Mouse (Mus musculus): Measurements from ENCODE around the gene Tshz2. TPM values are rescaled to one million over a fixed set of nuclear protein-coding genes. Genes with fewer than 3 reads are reported as not detected.
A peak's percentile ranks its signal among the peaks of the same experiment; 100 is the strongest.

Tshz2 gene
- polyA plus RNA-seq, 1 experiment from 2014 or later = 2.7 TPM

GRCm38 (mm10) chr2:169752126-169752525 lies 119.3 kb downstream of the Tshz2 start:
- 0 out of 2 replicates have a peak, but pooled peaks cover 7% of the 10 kb centered on the region for H3K9me3 ChIP-seq
- DNase-seq (ENCODE audit: low spot score) = no peak
- 90% methylated on average over 9 of the region's 9 CpGs for WGBS
- no peaks in the 10 kb centered on the region for H3K27me3 ChIP-seq (replicated peaks; ENCODE audit: low read depth, poor library complexity, severe bottlenecking)
- H3K4me3 ChIP-seq = no peak overlapping the region
- no peak overlapping the region for H3K27ac ChIP-seq (replicated peaks)
- H3K36me3 ChIP-seq (replicated peaks) = no peaks in the 10 kb centered on the region
- peaks cover 34% of the 10 kb centered on the region for H3K4me1 ChIP-seq

DNA sequence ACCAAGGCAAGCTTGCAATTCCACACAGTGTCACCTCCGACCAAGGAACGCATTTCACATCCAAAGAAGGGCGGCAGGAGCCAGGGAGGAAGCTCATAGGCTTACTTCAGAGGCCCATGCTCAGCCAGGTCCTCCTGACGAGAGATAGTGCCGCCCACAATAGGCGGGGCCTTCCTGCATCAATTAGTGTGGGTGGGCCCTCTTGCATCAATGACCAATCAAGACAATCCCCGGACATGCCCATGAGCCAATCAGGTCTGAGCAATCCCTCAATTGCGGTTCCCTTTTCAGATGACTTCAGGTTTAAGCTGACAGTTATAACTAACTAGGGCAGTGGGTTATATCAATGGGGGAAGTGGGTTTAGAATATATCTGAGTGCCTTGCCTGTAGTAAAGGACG lies 120.6 kb downstream of the Tshz2 start:
- Histone ChIP-seq H3K27me3 (replicated peaks; ENCODE audit: low read depth, poor library complexity, severe bottlenecking) (no peaks in the 10 kb centered on the region), H3K27ac (replicated peaks) (no peak overlapping the region), H3K36me3 (replicated peaks) (no peaks in the 10 kb centered on the region), H3K9me3 (no peaks in the 10 kb centered on the region), H3K4me3 (no peak overlapping the region), H3K4me1 (peaks cover 34% of the 10 kb centered on the region)
- DNase-seq (ENCODE audit: low spot score) = no peak
- 82% methylated on average over 9 of the region's 9 CpGs for WGBS

GRCm38 (mm10) chr2:169755091-169755490 lies 122.3 kb downstream of the Tshz2 start:
- H3K27me3 ChIP-seq (replicated peaks; ENCODE audit: low read depth, poor library complexity, severe bottlenecking) = no peaks in the 10 kb centered on the region
- H3K27ac ChIP-seq (replicated peaks) = no peak overlapping the region
- 69% methylated on average over 7 of the region's 7 CpGs for WGBS
- H3K4me1 ChIP-seq = peaks cover 32% of the 10 kb centered on the region
- DNase-seq (ENCODE audit: low spot score) = no peak
- H3K36me3 ChIP-seq (replicated peaks) = no peaks in the 10 kb centered on the region
- no peak overlapping the region for H3K4me3 ChIP-seq
- no peaks in the 10 kb centered on the region for H3K9me3 ChIP-seq

- H3K4me3 ChIP-seq = no peak overlapping the region
- DNase-seq (ENCODE audit: low spot score) = no peak
- H3K4me1 ChIP-seq = peaks cover 17% of the 10 kb centered on the region
- H3K36me3 ChIP-seq (replicated peaks) = no peaks in the 10 kb centered on the region
- no peaks in the 10 kb centered on the region for H3K9me3 ChIP-seq
- 0 out of 2 replicates have a peak overlapping the region, but pooled peaks have one; percentile 30 for H3K27ac ChIP-seq (replicated peaks)
- WGBS = 82% methylated on average over 6 of the region's 6 CpGs
- H3K27me3 ChIP-seq (replicated peaks; ENCODE audit: low read depth, poor library complexity, severe bottlenecking) = no peaks in the 10 kb centered on the region
These were observed 125.3 kb downstream of the Tshz2 start for GRCm38 (mm10) chr2:169758120-169758519.

DNA sequence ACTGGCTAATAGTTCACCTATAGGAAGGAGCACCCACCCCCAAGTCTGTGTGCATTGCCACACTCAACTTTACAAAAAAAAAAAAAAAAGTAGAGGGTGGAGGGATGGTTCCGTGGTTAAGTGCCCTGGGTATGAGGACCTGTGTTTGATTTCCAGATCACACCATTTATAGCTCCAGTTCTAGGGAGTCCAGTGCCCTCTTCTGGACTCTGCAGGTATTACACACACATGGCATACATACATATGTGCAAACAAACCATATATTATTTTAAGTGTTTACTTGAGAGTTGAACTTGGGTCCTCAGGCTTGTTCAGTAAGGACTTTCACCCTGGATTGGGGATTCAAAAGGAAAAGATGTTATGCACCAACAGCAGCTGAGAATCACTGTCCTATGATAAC lies 127.3 kb downstream of the Tshz2 start:
- H3K4me1 ChIP-seq = peaks cover 14% of the 10 kb centered on the region
- H3K27ac ChIP-seq (replicated peaks) = no peak overlapping the region
- H3K27me3 ChIP-seq (replicated peaks; ENCODE audit: low read depth, poor library complexity, severe bottlenecking) = no peaks in the 10 kb centered on the region
- 94% methylated on average over 1 of the region's 1 CpGs for whole genome bisulfite sequencing
- no peak overlapping the region for H3K4me3 ChIP-seq
- no peaks in the 10 kb centered on the region for H3K36me3 ChIP-seq (replicated peaks)
- no peaks in the 10 kb centered on the region for H3K9me3 ChIP-seq
- no peak for DNase-seq (ENCODE audit: low spot score)

- H3K9me3 ChIP-seq = no peaks in the 10 kb centered on the region
These were observed 128.9 kb downstream of the Tshz2 start for GRCm38 (mm10) chr2:169761726-169762125.

GRCm38 (mm10) chr2:169762301-169762700 lies 129.5 kb downstream of the Tshz2 start:
- peaks cover 11% of the 10 kb centered on the region; the same call in 1 of the 2 replicates for H3K4me1 ChIP-seq
- 82% methylated on average over 8 of the region's 8 CpGs for WGBS
- DNase-seq (ENCODE audit: low spot score) = no peak
- no peak overlapping the region for H3K4me3 ChIP-seq
- H3K36me3 ChIP-seq (replicated peaks) = no peaks in the 10 kb centered on the region
- H3K9me3 ChIP-seq = no peaks in the 10 kb centered on the region
- H3K27ac ChIP-seq (replicated peaks) = no peak overlapping the region
- H3K27me3 ChIP-seq (replicated peaks; ENCODE audit: low read depth, poor library complexity, severe bottlenecking) = no peaks in the 10 kb centered on the region

More at GRCm38 (mm10) chr2:169761726-169762125, 128.9 kb downstream of the Tshz2 start:
- no peaks in the 10 kb centered on the region for H3K36me3 ChIP-seq (replicated peaks)
- H3K4me3 ChIP-seq = no peak overlapping the region
- WGBS = 42% methylated on average over 3 of the region's 3 CpGs
- H3K27me3 ChIP-seq (replicated peaks; ENCODE audit: low read depth, poor library complexity, severe bottlenecking) = no peaks in the 10 kb centered on the region
- no peak overlapping the region for H3K27ac ChIP-seq (replicated peaks)
- no peak for DNase-seq (ENCODE audit: low spot score)
- peaks cover 11% of the 10 kb centered on the region; the same call in 1 of the 2 replicates for H3K4me1 ChIP-seq

- WGBS = 82% methylated on average over 8 of the region's 8 CpGs
- Histone ChIP-seq H3K27ac (replicated peaks) (no peak overlapping the region), H3K27me3 (replicated peaks; ENCODE audit: low read depth, poor library complexity, severe bottlenecking) (no peaks in the 10 kb centered on the region), H3K9me3 (no peaks in the 10 kb centered on the region), H3K36me3 (replicated peaks) (no peaks in the 10 kb centered on the region), H3K4me3 (no peak overlapping the region), H3K4me1 (0 out of 2 replicates have a peak, but pooled peaks cover 11% of the 10 kb centered on the region)
- no peak for DNase-seq (ENCODE audit: low spot score)
These were observed 130.9 kb downstream of the Tshz2 start for GRCm38 (mm10) chr2:169763716-169764115.

DNA sequence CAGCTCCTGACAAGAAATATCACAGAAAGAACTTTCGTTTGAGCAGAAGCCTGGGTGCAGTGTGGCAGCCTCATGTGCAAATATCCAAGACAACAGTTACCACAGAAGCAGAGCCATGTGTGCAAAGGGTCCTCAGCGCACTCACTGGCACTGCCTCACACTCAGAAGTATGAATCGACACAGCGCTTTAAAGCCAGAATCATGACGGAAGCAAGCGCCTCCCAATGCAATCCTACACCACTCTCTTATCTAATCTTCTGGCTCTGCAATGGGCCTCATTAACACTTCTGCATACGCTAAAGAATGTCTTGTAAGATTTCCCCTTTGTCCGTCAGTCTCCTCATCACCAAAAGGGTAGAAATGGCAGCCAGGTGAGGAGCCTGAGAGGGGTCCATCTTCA lies 133.4 kb downstream of the Tshz2 start:
- DNase-seq (ENCODE audit: low spot score) = no peak
- H3K36me3 ChIP-seq (replicated peaks) = no peaks in the 10 kb centered on the region
- no peak overlapping the region for H3K27ac ChIP-seq (replicated peaks)
- H3K4me1 ChIP-seq = 0 out of 2 replicates have a peak, but pooled peaks cover 11% of the 10 kb centered on the region
- 84% methylated on average over 8 of the region's 8 CpGs for WGBS
- H3K27me3 ChIP-seq (replicated peaks; ENCODE audit: low read depth, poor library complexity, severe bottlenecking) = no peaks in the 10 kb centered on the region
- H3K9me3 ChIP-seq = no peaks in the 10 kb centered on the region
- H3K4me3 ChIP-seq = no peak overlapping the region

DNA sequence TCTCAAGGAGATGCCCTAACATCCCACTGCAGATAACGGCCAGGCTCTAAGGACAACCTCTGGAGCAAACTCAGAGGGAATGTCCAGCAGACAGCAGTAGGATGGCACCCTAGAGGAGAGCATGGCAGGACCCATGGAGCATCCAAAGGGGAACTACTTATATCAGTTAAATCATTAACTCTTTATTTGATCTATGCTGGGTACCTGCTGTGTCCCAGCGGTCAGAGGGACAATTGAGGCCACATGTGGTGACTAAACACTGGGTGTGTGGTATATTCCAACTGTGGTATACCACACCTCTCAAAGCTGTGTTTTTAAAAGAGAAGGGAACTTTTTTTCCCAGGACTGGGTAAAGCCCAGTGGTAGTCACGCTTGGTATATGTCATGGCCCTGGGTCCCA lies 134.5 kb downstream of the Tshz2 start:
- Histone ChIP-seq H3K36me3 (replicated peaks) (no peaks in the 10 kb centered on the region), H3K4me1 (0 out of 2 replicates have a peak, but pooled peaks cover 5% of the 10 kb centered on the region), H3K27ac (replicated peaks) (no peak overlapping the region), H3K4me3 (no peak overlapping the region), H3K27me3 (replicated peaks; ENCODE audit: low read depth, poor library complexity, severe bottlenecking) (no peaks in the 10 kb centered on the region), H3K9me3 (no peaks in the 10 kb centered on the region)
- no peak for DNase-seq (ENCODE audit: low spot score)
- WGBS = 77% methylated on average over 3 of the region's 3 CpGs

DNA sequence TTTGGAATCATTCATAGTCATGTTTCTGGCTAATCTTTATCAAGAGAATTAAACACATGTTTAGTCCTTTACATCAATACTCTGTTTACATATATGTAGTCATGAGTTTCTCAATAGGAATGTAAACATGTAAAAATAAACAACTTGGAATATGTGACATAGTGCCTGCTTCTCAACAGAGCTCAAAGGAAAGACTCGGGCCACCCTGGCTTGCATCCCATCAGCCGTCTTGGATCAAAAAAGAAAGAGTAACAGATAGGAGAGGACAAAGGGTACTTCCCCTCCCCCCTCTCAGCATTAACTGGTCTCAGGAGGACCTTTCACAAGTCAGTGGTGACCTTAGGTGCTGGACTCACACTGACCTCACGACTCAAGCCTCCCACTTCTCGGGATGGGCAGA lies 142.3 kb downstream of the Tshz2 start:
- 56% methylated on average over 4 of the region's 4 CpGs for WGBS
- no peak for DNase-seq (ENCODE audit: low spot score)
- no peak overlapping the region for H3K27ac ChIP-seq (replicated peaks)
- H3K27me3 ChIP-seq (replicated peaks; ENCODE audit: low read depth, poor library complexity, severe bottlenecking) = no peaks in the 10 kb centered on the region
- no peaks in the 10 kb centered on the region for H3K36me3 ChIP-seq (replicated peaks)
- no peak overlapping the region for H3K4me3 ChIP-seq
- H3K4me1 ChIP-seq = peaks cover 18% of the 10 kb centered on the region
- no peaks in the 10 kb centered on the region for H3K9me3 ChIP-seq

- Histone ChIP-seq H3K27ac (replicated peaks) (no peak overlapping the region), H3K9me3 (no peaks in the 10 kb centered on the region), H3K4me1 (peaks cover 27% of the 10 kb centered on the region), H3K27me3 (replicated peaks; ENCODE audit: low read depth, poor library complexity, severe bottlenecking) (no peaks in the 10 kb centered on the region), H3K4me3 (no peak overlapping the region), H3K36me3 (replicated peaks) (no peaks in the 10 kb centered on the region)
- 57% methylated on average over 4 of the region's 4 CpGs for WGBS
- no peak for DNase-seq (ENCODE audit: low spot score)
These were observed 144.4 kb downstream of the Tshz2 start for GRCm38 (mm10) chr2:169777242-169777641.

DNA sequence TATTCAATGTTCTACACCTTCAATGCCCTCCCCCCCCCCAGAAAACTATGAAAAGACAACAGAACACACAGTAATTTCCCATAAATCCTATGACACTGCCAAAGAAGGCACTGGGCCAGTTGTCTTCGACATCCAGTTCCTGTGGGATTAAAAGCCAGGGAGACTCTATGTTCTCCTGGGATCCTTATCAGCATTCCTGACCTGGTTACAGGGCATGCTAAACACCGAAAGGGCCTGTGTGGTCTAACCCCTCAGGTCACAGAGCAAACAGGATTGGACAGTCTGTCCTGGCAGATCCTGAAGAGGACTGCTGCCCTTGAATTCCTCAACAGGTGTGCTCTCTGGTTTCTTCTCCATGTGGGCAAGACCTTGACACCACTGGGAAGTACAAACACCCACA lies 145.0 kb downstream of the Tshz2 start:
- 67% methylated on average over 2 of the region's 2 CpGs for WGBS
- no peaks in the 10 kb centered on the region for H3K9me3 ChIP-seq
- H3K27me3 ChIP-seq (replicated peaks; ENCODE audit: low read depth, poor library complexity, severe bottlenecking) = no peaks in the 10 kb centered on the region
- no peaks in the 10 kb centered on the region for H3K36me3 ChIP-seq (replicated peaks)
- no peak for DNase-seq (ENCODE audit: low spot score)
- no peak overlapping the region for H3K4me3 ChIP-seq
- H3K4me1 ChIP-seq = peaks cover 27% of the 10 kb centered on the region
- no peak overlapping the region for H3K27ac ChIP-seq (replicated peaks)

Data from embryonic facial prominence, embryonic 10.5 days (tissue).